Mouse (Mus musculus) limb, embryonic 14.5 days (tissue): Measurements from ENCODE around the gene Myo1d. TPM values are rescaled to one million over a fixed set of nuclear protein-coding genes. Genes with fewer than 3 reads are reported as not detected.

ENCODE experiments used
- ATAC-seq: fragments of 200-750 bp; cut with Nextera tagmentation; 2 replicates; pipeline ENCODE4 v1.8.0; 2017; ENCODE audit warnings: low read depth, moderate number of reproducible peaks, moderate TSS enrichment; ENCODE audit not compliant: low FRiP score
- DNase-seq: peaks from one replicate; pipeline ENCODE4 v3.0.0-alpha.2; 2015; ENCODE audit warnings: low spot score
- H3K27ac ChIP-seq: fragments of 300-500 bp; sonication (generic); replicated peaks from 2 replicates; pipeline ENCODE4 v1.5.1; 2014; ENCODE audit warnings: low read depth, mild to moderate bottlenecking, low read length, moderate library complexity, mixed read lengths
- H3K27me3 ChIP-seq: fragments of 300-500 bp; sonication (generic); 2 replicates; pipeline ENCODE4 v1.6.1; 2014; ENCODE audit warnings: low read length, mixed read lengths; ENCODE audit not compliant: control insufficient read depth, insufficient read depth
- H3K36me3 ChIP-seq: fragments of 300-500 bp; sonication (generic); 2 replicates; pipeline ENCODE4 v1.6.1; 2014; ENCODE audit warnings: mild to moderate bottlenecking, low read length, moderate library complexity, mixed read lengths; ENCODE audit not compliant: control insufficient read depth, insufficient read depth
- H3K4me1 ChIP-seq: fragments of 300-500 bp; sonication (generic); 2 replicates; pipeline ENCODE4 v1.6.1; 2014; ENCODE audit warnings: antibody characterized with exemption, low read length, mixed read lengths; ENCODE audit not compliant: control insufficient read depth, insufficient read depth
- H3K4me2 ChIP-seq: fragments of 300-500 bp; sonication (generic); replicated peaks from 2 replicates; pipeline ENCODE4 v1.6.1; 2014; ENCODE audit warnings: low read depth, mild to moderate bottlenecking, low read length, moderate library complexity; ENCODE audit not compliant: severe bottlenecking
- H3K4me3 ChIP-seq: fragments of 300-500 bp; sonication (generic); replicated peaks from 2 replicates; pipeline ENCODE4 v1.5.1; 2014; ENCODE audit warnings: low read length
- H3K9ac ChIP-seq: fragments of 300-500 bp; sonication (generic); 2 replicates; pipeline ENCODE4 v1.6.1; 2014; ENCODE audit warnings: mild to moderate bottlenecking, low read depth, low read length, moderate library complexity; ENCODE audit not compliant: severe bottlenecking
- H3K9me3 ChIP-seq: fragments of 300-500 bp; sonication (generic); 2 replicates; pipeline ENCODE4 v1.6.1; 2016; ENCODE audit warnings: low read length; ENCODE audit not compliant: control insufficient read depth
- POLR2A ChIP-seq: fragments of 200-500 bp; IDR thresholded peaks from 2 replicates; pipeline ENCODE4 v1.8.0; 2012; ENCODE audit warnings: inconsistent platforms, mild to moderate bottlenecking, moderate library complexity, borderline replicate concordance; ENCODE audit not compliant: insufficient read depth, insufficient read length; ENCODE audit errors: extremely low read depth
- WGBS: fragments of 180-500 bp; shearing (Covaris S2); extraction: QIAGEN DNeasy Blood & Tissue Kit; methylation state at CpG from one replicate; pipeline ENCODE4 v1.1.7; 2014; 5-methylcytosine and 5-hydroxymethylcytosine counted together
- polyA plus RNA-seq, 2 experiments: library from polyadenylated mRNA; depleted of rRNA in 1 of 2; stranded (reverse) in 1 of 2; unstranded in 1 of 2; fragments of >200 nt; fragmentation: Nextera tagmentation in 1 of 2; extraction: Ambion mirVana in 1 of 2; gene quantifications; 2 replicates each; pipeline versions ENCODE4 v1.2.1 to v1.2.3; 2012 to 2014

The Myo1d gene
- polyA plus RNA-seq, 2 experiments = 6.6 to 8.3 TPM

DNA sequence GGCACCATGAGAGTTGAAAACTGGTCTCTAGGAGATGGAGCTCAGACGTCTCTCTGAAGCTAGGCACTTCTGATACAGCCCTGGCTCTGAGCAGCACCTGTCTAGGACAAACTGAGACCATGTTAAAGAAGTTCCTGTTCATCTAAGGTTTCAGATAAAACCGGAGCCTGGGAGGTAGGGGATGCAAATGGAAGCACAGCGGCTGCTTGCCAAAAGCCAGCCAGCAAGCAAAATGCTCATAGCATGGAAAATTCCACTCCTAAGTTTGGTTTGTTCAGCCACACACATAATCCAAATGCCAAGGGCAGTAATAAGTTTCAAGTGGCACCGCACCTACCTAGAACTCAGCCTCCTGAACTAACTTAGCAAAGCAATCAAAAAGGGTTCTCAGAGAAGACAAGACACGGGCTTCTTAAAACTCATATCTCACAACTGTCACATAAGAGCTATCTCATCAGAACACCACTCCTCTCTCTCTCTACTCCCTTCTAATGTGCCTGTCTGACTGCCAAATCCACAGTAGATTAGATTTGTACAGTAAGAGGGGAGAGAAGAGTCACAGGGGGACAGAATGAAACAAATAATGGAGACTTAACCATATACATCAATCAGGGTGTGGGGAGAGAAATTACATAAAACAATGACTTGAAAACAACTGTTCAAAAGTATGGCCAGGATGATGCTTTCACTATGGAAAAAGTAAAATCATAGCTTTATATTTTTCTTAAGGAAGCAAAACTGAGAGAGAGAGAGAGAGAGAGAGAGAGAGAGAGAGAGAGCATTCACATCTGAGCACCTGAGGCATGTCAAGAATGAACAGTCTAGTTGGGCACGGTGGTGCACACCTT is 13.1 kb downstream of the Myo1d start:
- Histone ChIP-seq H3K36me3 (no peaks in the 10 kb centered on the region), H3K4me3 (no peak overlapping the region), H3K9ac (no peak overlapping the region), H3K27me3 (no peaks in the 10 kb centered on the region), H3K4me1 (no peaks in the 10 kb centered on the region), H3K27ac (no peak overlapping the region), H3K4me2 (no peak overlapping the region), H3K9me3 (no peaks in the 10 kb centered on the region)
- WGBS = 82% methylated on average over 6 of the region's 6 CpGs
- ATAC-seq (no peak), DNase-seq (no peak)
- TF ChIP-seq POLR2A = no peak

DNA sequence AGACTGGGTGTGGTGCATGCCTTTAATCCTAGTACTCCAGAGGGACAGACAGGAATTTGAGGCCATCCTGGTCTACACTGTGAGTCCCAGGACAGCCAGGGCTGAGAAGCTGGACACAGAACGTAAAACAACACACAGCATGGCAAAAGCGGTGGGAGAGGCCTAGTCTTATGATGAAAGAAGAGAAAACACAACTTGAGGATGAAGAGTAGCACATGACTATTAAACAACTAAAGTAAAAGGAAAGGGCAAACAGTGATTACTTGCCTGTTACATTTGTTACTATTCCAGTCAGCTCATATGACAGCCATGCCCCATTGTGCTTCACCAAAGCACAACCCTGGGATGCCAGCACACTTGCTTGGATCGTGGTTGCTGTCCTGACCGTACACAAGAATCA is 13.8 kb downstream of the Myo1d start:
- TF ChIP-seq POLR2A = no peak
- Histone ChIP-seq H3K36me3 (no peaks in the 10 kb centered on the region), H3K4me2 (no peak overlapping the region), H3K9ac (no peak overlapping the region), H3K27me3 (no peaks in the 10 kb centered on the region), H3K4me1 (no peaks in the 10 kb centered on the region), H3K27ac (no peak overlapping the region), H3K4me3 (no peak overlapping the region), H3K9me3 (no peaks in the 10 kb centered on the region)
- DNase-seq (no peak), ATAC-seq (no peak)
- 89% methylated on average over 4 of the region's 4 CpGs for WGBS

DNA sequence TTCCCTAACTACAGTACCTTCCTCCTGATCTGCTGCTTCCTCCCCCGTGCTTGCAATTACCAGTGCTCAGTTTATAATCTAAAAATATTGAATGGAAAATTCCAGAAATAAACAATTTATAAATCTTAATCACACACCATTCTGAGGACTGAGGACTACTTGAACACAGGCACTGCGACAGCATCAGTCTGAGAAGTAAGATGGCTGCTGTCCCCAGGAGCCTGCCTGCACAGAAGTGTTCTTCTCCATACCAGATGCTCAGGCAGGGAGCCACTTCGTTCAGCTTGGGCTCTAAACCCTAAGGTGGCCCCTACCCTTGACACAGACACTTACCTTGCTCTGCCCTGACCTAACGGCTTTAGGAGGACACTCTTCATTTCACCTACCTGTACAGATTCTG is 17.8 kb downstream of the Myo1d start:
- Histone ChIP-seq H3K9me3 (no peaks in the 10 kb centered on the region), H3K4me3 (no peak overlapping the region), H3K9ac (no peak overlapping the region), H3K36me3 (no peaks in the 10 kb centered on the region), H3K4me1 (no peaks in the 10 kb centered on the region), H3K4me2 (no peak overlapping the region), H3K27me3 (no peaks in the 10 kb centered on the region), H3K27ac (no peak overlapping the region)
- ATAC-seq (no peak), DNase-seq (no peak)
- WGBS = 77% methylated on average over 4 of the region's 4 CpGs
- TF ChIP-seq POLR2A = no peak

DNA sequence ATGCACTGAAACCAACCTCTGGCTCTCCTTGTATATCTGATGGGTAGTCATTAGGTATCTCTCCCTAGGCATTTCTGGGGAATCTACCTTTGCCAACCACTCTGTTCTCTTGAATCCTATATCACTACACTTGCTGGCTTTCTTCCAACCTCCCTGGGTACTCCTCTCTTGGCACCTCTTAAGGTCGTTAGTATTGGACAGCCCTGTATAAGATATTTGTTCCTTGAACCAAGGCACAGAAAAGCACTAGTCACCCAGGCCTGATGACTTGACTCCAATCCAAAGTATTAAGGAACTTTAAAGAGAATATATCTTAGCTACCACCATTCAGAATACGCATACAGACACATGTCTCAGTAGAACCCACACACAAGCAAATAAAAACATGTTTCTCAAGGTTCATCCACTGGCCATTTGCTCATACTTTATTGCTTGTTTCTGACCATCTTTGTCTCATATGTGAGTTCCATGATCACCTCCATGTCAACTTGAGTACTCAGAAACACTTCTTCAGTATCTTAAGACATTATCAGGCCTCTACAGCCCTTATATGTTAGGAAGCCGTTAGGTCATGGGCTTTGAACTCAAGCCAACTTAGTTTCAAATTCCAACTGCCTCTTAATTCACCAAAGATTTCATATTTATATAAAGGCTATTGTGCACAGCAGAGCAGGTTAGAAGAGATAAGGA is 18.4 kb downstream of the Myo1d start:
- no peak overlapping the region for H3K4me2 ChIP-seq
- no peak overlapping the region for H3K27ac ChIP-seq
- TF ChIP-seq POLR2A = no peak
- no peaks in the 10 kb centered on the region for H3K27me3 ChIP-seq
- no peak overlapping the region for H3K9ac ChIP-seq
- 78% methylated on average over 3 of the region's 3 CpGs for WGBS
- H3K36me3 ChIP-seq = no peaks in the 10 kb centered on the region
- DNase-seq = no peak
- H3K9me3 ChIP-seq = no peaks in the 10 kb centered on the region
- no peak overlapping the region for H3K4me3 ChIP-seq
- H3K4me1 ChIP-seq = no peaks in the 10 kb centered on the region
- ATAC-seq = no peak

DNA sequence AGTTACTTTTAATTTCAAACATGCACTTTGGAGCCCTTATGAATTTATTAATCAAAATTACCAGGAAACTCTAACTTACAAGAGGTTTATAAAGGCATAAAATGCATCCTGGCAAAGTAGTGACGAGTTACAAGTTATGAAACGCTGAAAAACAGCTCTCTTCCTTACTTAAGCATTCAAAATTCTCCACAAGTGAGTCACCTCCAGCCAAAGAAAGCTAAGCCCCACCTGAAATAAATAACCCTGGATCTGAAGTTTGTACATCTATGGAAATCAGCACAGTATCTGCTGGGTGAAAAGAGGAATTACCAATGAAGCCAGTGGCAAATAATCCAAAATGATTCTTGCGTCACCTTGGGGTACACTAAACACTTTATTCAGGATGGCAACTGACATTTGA is 20.8 kb downstream of the Myo1d start:
- no peak for TF ChIP-seq POLR2A
- Histone ChIP-seq H3K9me3 (no peaks in the 10 kb centered on the region), H3K27me3 (no peaks in the 10 kb centered on the region), H3K4me3 (no peak overlapping the region), H3K4me2 (no peak overlapping the region), H3K27ac (no peak overlapping the region), H3K4me1 (no peaks in the 10 kb centered on the region), H3K36me3 (no peaks in the 10 kb centered on the region), H3K9ac (no peak overlapping the region)
- DNase-seq (no peak), ATAC-seq (no peak)
- WGBS = 78% methylated on average over 3 of the region's 3 CpGs
